Mouse (Mus musculus): Measurements from ENCODE around the gene Grid1. TPM values are rescaled to one million over a fixed set of nuclear protein-coding genes. Genes with fewer than 3 reads are reported as not detected.
A peak's percentile ranks its signal among the peaks of the same experiment; 100 is the strongest.

Gene Grid1
- polyA plus RNA-seq, 1 experiment from 2014 or later: 7.1 TPM

GRCm38 (mm10) chr14:35139824-35140223 lies 319.9 kb downstream of the Grid1 start:
- peaks cover 16% of the 10 kb centered on the region for H3K4me1 ChIP-seq (replicated peaks)
- H3K9ac ChIP-seq: no peak overlapping the region
- H3K27me3 ChIP-seq: no peaks in the 10 kb centered on the region
- no peaks in the 10 kb centered on the region for H3K36me3 ChIP-seq
- no peak overlapping the region for H3K4me2 ChIP-seq
- peak; percentile 50 for ATAC-seq (ENCODE audit: low FRiP score, low read depth)
- H3K4me3 ChIP-seq: no peak overlapping the region
- H3K9me3 ChIP-seq: no peaks in the 10 kb centered on the region
- 71% methylated on average over 7 of the region's 7 CpGs for WGBS
- no peak overlapping the region for H3K27ac ChIP-seq (replicated peaks)

- no peak overlapping the region for H3K27ac ChIP-seq (replicated peaks)
- no peaks in the 10 kb centered on the region for H3K27me3 ChIP-seq
- no peaks in the 10 kb centered on the region for H3K36me3 ChIP-seq
- no peaks in the 10 kb centered on the region for H3K4me1 ChIP-seq (replicated peaks)
- WGBS: 61% methylated on average over 3 of the region's 3 CpGs
- no peak overlapping the region for H3K4me2 ChIP-seq
- ATAC-seq (ENCODE audit: low FRiP score, low read depth): peak; percentile 68
- no peak overlapping the region for H3K4me3 ChIP-seq
- H3K9ac ChIP-seq: no peak overlapping the region
- H3K9me3 ChIP-seq: no peaks in the 10 kb centered on the region
Measured at GRCm38 (mm10) chr14:35152450-35152849, 332.5 kb downstream of the Grid1 start.

- Histone ChIP-seq H3K4me1 (replicated peaks) (peaks cover 5% of the 10 kb centered on the region), H3K27ac (replicated peaks) (no peak overlapping the region), H3K27me3 (no peaks in the 10 kb centered on the region), H3K36me3 (no peaks in the 10 kb centered on the region), H3K9me3 (no peaks in the 10 kb centered on the region), H3K4me2 (no peak overlapping the region), H3K4me3 (no peak overlapping the region), H3K9ac (no peak overlapping the region)
- no peak for ATAC-seq (ENCODE audit: low FRiP score, low read depth)
- 80% methylated on average over 3 of the region's 3 CpGs for whole genome bisulfite sequencing
Measured at GRCm38 (mm10) chr14:35153701-35154277, 333.9 kb downstream of the Grid1 start.

GRCm38 (mm10) chr14:35154364-35154763 lies 334.5 kb downstream of the Grid1 start:
- 71% methylated on average over 3 of the region's 3 CpGs for WGBS
- Histone ChIP-seq H3K9me3 (no peaks in the 10 kb centered on the region), H3K27me3 (no peaks in the 10 kb centered on the region), H3K36me3 (no peaks in the 10 kb centered on the region), H3K27ac (replicated peaks) (no peak overlapping the region), H3K4me3 (no peak overlapping the region), H3K9ac (no peak overlapping the region), H3K4me1 (replicated peaks) (peaks cover 7% of the 10 kb centered on the region), H3K4me2 (no peak overlapping the region)
- no peak for ATAC-seq (ENCODE audit: low FRiP score, low read depth)

GRCm38 (mm10) chr14:35157069-35157655 lies 337.3 kb downstream of the Grid1 start:
- WGBS: 78% methylated on average over 7 of the region's 7 CpGs
- H3K27me3 ChIP-seq: no peaks in the 10 kb centered on the region
- ATAC-seq (ENCODE audit: low FRiP score, low read depth): no peak
- H3K36me3 ChIP-seq: no peaks in the 10 kb centered on the region
- no peaks in the 10 kb centered on the region for H3K9me3 ChIP-seq
- no peak overlapping the region for H3K4me2 ChIP-seq
- H3K27ac ChIP-seq (replicated peaks): no peak overlapping the region
- H3K9ac ChIP-seq: no peak overlapping the region
- H3K4me3 ChIP-seq: no peak overlapping the region
- H3K4me1 ChIP-seq (replicated peaks): peaks cover 9% of the 10 kb centered on the region

GRCm38 (mm10) chr14:35159296-35159695 lies 339.4 kb downstream of the Grid1 start:
- ATAC-seq (ENCODE audit: low FRiP score, low read depth): no peak; the same call in 1 of the 2 replicates

GRCm38 (mm10) chr14:35167451-35167850 lies 347.5 kb downstream of the Grid1 start:
- WGBS: 61% methylated on average over 2 of the region's 2 CpGs
- no peak overlapping the region for H3K9ac ChIP-seq
- no peak overlapping the region for H3K4me2 ChIP-seq
- no peaks in the 10 kb centered on the region for H3K27me3 ChIP-seq
- H3K9me3 ChIP-seq: no peaks in the 10 kb centered on the region
- ATAC-seq (ENCODE audit: low FRiP score, low read depth): peak; percentile 64; the same call in 1 of the 2 replicates
- H3K27ac ChIP-seq (replicated peaks): no peak overlapping the region
- no peak overlapping the region for H3K4me3 ChIP-seq
- peaks cover 7% of the 10 kb centered on the region for H3K4me1 ChIP-seq (replicated peaks)
- no peaks in the 10 kb centered on the region for H3K36me3 ChIP-seq

More at GRCm38 (mm10) chr14:35159296-35159695, 339.4 kb downstream of the Grid1 start:
- Histone ChIP-seq H3K9ac (no peak overlapping the region), H3K4me1 (replicated peaks) (peaks cover 9% of the 10 kb centered on the region), H3K4me3 (no peak overlapping the region), H3K27me3 (no peaks in the 10 kb centered on the region), H3K27ac (replicated peaks) (no peak overlapping the region), H3K36me3 (no peaks in the 10 kb centered on the region), H3K4me2 (no peak overlapping the region), H3K9me3 (no peaks in the 10 kb centered on the region)
- 68% methylated on average over 2 of the region's 2 CpGs for WGBS

GRCm38 (mm10) chr14:35173861-35174260 lies 354.0 kb downstream of the Grid1 start:
- no peak overlapping the region for H3K4me3 ChIP-seq
- H3K36me3 ChIP-seq: no peaks in the 10 kb centered on the region
- H3K4me2 ChIP-seq: no peak overlapping the region
- no peaks in the 10 kb centered on the region for H3K27me3 ChIP-seq
- no peaks in the 10 kb centered on the region for H3K4me1 ChIP-seq (replicated peaks)
- H3K27ac ChIP-seq (replicated peaks): no peak overlapping the region
- ATAC-seq (ENCODE audit: low FRiP score, low read depth): no peak
- no peaks in the 10 kb centered on the region for H3K9me3 ChIP-seq
- H3K9ac ChIP-seq: no peak overlapping the region
- 76% methylated on average over 1 of the region's 1 CpGs for WGBS

GRCm38 (mm10) chr14:35176021-35176420 lies 356.1 kb downstream of the Grid1 start:
- no peak overlapping the region for H3K27ac ChIP-seq (replicated peaks)
- ATAC-seq (ENCODE audit: low FRiP score, low read depth): no peak
- no peak overlapping the region for H3K4me2 ChIP-seq
- H3K4me1 ChIP-seq (replicated peaks): no peaks in the 10 kb centered on the region
- WGBS: 88% methylated on average over 3 of the region's 3 CpGs
- H3K27me3 ChIP-seq: no peaks in the 10 kb centered on the region
- no peaks in the 10 kb centered on the region for H3K9me3 ChIP-seq
- no peaks in the 10 kb centered on the region for H3K36me3 ChIP-seq
- H3K4me3 ChIP-seq: no peak overlapping the region
- no peak overlapping the region for H3K9ac ChIP-seq

- Histone ChIP-seq H3K27me3 (no peaks in the 10 kb centered on the region), H3K4me1 (replicated peaks) (no peaks in the 10 kb centered on the region), H3K4me2 (no peak overlapping the region), H3K4me3 (no peak overlapping the region), H3K9me3 (no peaks in the 10 kb centered on the region), H3K27ac (replicated peaks) (no peak overlapping the region), H3K36me3 (no peaks in the 10 kb centered on the region), H3K9ac (no peak overlapping the region)
- ATAC-seq (ENCODE audit: low FRiP score, low read depth): no peak
Measured at GRCm38 (mm10) chr14:35179076-35179475, 359.2 kb downstream of the Grid1 start.

- Histone ChIP-seq H3K36me3 (no peaks in the 10 kb centered on the region), H3K27me3 (no peaks in the 10 kb centered on the region), H3K4me3 (no peak overlapping the region), H3K4me2 (no peak overlapping the region), H3K4me1 (replicated peaks) (no peaks in the 10 kb centered on the region), H3K9me3 (no peaks in the 10 kb centered on the region), H3K9ac (no peak overlapping the region), H3K27ac (replicated peaks) (no peak overlapping the region)
- ATAC-seq (ENCODE audit: low FRiP score, low read depth): no peak
- WGBS: 85% methylated on average over 1 of the region's 1 CpGs
Measured at GRCm38 (mm10) chr14:35185399-35185798, 365.5 kb downstream of the Grid1 start.

GRCm38 (mm10) chr14:35192256-35192655 lies 372.3 kb downstream of the Grid1 start:
- 62% methylated on average over 6 of the region's 6 CpGs for WGBS
- Histone ChIP-seq H3K4me3 (no peak overlapping the region), H3K9ac (no peak overlapping the region), H3K9me3 (no peaks in the 10 kb centered on the region), H3K4me2 (no peak overlapping the region), H3K36me3 (no peaks in the 10 kb centered on the region), H3K4me1 (replicated peaks) (no peaks in the 10 kb centered on the region), H3K27ac (replicated peaks) (no peak overlapping the region), H3K27me3 (no peaks in the 10 kb centered on the region)
- ATAC-seq (ENCODE audit: low FRiP score, low read depth): peak; percentile 55; the same call in 1 of the 2 replicates

GRCm38 (mm10) chr14:35197371-35197770 lies 377.5 kb downstream of the Grid1 start:
- WGBS: 84% methylated on average over 3 of the region's 3 CpGs
- peaks cover 12% of the 10 kb centered on the region; the same call in 1 of the 2 replicates for H3K4me1 ChIP-seq (replicated peaks)
- no peak overlapping the region for H3K27ac ChIP-seq (replicated peaks)
- H3K9me3 ChIP-seq: no peaks in the 10 kb centered on the region
- H3K36me3 ChIP-seq: no peaks in the 10 kb centered on the region
- H3K4me2 ChIP-seq: no peak overlapping the region
- H3K9ac ChIP-seq: no peak overlapping the region
- H3K4me3 ChIP-seq: no peak overlapping the region
- ATAC-seq (ENCODE audit: low FRiP score, low read depth): no peak
- H3K27me3 ChIP-seq: no peaks in the 10 kb centered on the region
